Mouse (Mus musculus) ovary, adult 18-20 months (tissue): ENCODE results near the gene Odc1.
"Not testable (repeated sequence)": the region's sequence is repeated elsewhere in the genome, so short reads cannot be mapped to it uniquely, and the experiment has no call there.

ENCODE experiments used
- DNase-seq: peaks from one replicate; pipeline ENCODE4 v3.0.0; 2022; ENCODE audit warnings: low spot score, mixed read lengths

The Odc1 gene

GRCm38 (mm10) chr12:17544209-17545106 is at the start of gene Odc1:
TSS of gene Odc1 (plus strand) at chr12:17544794.
- peak; percentile 95 for DNase-seq

DNA sequence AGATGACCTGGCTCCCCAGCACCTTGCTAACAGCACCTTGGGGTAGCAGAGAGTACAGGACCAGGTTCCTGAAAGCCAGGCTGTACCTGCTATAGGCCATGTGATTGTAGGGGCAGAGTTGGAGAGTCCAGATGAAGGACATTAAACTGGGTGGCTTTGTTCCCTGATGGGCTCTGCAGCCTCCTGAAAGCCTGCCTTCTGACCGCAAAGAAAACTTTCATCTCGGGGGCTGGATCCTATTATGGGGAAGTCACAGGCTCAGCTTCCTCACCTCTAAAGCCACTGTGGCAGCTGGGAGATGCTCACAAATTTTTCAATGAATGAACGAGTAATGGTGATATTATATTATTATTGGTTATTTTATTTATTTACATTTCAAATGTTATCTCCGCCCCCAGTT is 49.8 kb upstream of the Odc1 start:
- no peak for DNase-seq

GRCm38 (mm10) chr12:17495858-17496451 is 48.6 kb upstream of the Odc1 start:
- no peak for DNase-seq

- DNase-seq, result no peak
Measured at GRCm38 (mm10) chr12:17505620-17506074, 38.9 kb upstream of the Odc1 start.

GRCm38 (mm10) chr12:17506117-17506993 is 38.2 kb upstream of the Odc1 start:
- DNase-seq, result no peak

GRCm38 (mm10) chr12:17506994-17507542 is 37.5 kb upstream of the Odc1 start:
- no peak for DNase-seq

- no peak for DNase-seq
Measured at GRCm38 (mm10) chr12:17509310-17509709, 35.3 kb upstream of the Odc1 start.

GRCm38 (mm10) chr12:17510158-17510557 is 34.4 kb upstream of the Odc1 start:
- DNase-seq, result peak; percentile 71

- DNase-seq, result no peak
Measured at GRCm38 (mm10) chr12:17511019-17511418, 33.6 kb upstream of the Odc1 start.

DNA sequence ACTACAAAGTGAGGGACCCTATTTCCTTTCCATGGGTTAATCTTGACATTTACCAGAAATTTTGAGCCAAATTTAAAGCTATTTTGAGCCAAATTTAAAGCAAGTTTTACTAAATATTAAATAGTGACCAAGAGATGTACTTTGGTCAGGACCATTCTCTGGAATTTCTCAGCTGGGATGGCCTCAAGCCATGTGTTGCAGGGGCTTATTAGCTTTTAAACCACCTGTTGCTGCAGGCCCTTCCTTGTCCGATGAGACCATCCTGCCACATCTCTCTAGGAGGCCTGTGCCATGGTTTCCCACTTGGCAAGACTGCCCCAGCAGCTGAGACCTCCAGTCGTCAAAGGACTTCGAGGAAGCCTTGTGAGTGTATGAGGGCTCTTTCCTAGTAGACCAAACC is 15.4 kb upstream of the Odc1 start:
- DNase-seq, result no peak

DNA sequence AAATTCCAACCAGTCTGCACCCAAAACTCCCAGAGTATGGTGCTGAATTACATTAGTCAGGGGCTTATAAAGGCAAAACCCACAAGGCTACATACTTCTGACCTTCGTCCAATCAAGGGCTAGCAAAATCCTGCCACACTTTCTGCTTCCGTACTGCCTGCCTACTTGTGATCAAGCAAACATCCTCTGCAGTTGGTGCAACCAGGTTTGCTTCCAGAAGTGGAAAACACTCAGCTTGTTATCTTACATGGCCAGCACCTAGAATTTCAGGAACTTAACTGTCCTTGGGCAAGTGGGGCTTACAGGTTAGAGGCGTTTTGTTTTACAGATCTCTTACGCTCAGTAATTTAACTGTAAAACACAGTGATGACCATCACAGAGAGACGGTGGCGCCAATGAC is 14.9 kb upstream of the Odc1 start:
- DNase-seq, result no peak

- no peak for DNase-seq
Measured at GRCm38 (mm10) chr12:17530825-17531224, 13.8 kb upstream of the Odc1 start.

- no peak for DNase-seq
Measured at GRCm38 (mm10) chr12:17536222-17536621, 8.4 kb upstream of the Odc1 start.

- DNase-seq, result no peak
Measured at GRCm38 (mm10) chr12:17537147-17537546, 7.4 kb upstream of the Odc1 start.

- DNase-seq, result no peak
Measured at GRCm38 (mm10) chr12:17538087-17538486, 6.5 kb upstream of the Odc1 start.

DNA sequence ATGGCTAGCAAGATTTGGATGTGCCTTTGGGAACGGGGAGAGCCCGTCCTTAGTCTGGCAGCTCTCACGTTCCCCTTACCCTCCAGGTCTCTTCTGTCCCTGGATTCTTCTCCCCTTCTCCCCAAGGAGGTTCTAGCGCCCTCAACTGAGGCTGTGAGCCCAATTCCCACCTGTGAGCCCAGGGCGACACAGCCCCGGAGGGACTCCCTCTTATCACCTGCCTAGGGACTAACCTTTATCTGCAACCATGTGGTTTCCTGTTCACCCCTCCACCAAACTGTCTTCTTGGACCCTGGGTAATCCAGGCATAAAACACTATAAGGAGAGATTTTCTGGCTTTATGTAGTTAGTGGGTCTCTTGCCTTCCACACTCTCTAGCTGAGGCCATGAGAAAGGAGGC is 5.6 kb upstream of the Odc1 start:
- DNase-seq, result no peak

DNA sequence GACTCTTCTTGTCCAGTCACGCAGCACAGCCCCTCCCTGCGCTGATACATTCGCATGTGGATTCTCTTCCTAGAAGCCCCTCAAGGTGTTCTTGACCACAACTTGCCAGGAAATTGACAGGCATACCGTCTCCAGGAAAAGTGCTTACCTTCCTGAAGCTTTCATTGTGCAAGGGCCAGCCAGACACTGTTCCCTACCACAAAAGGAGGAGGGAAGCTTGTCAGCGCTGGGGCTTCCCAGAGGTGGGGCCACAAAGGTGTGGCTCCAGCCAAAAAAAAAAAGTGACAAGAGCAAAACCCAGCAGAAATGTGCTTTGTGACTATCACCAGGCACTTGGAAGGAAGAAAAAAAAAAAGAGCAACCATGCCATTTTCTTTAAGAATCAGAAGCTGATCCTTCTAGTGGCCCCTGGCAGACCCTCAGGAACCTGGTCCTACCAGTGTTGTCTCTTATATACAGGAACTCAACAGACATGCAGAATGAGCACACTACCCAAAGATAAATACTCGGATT is 4.5 kb upstream of the Odc1 start:
- no peak for DNase-seq

DNA sequence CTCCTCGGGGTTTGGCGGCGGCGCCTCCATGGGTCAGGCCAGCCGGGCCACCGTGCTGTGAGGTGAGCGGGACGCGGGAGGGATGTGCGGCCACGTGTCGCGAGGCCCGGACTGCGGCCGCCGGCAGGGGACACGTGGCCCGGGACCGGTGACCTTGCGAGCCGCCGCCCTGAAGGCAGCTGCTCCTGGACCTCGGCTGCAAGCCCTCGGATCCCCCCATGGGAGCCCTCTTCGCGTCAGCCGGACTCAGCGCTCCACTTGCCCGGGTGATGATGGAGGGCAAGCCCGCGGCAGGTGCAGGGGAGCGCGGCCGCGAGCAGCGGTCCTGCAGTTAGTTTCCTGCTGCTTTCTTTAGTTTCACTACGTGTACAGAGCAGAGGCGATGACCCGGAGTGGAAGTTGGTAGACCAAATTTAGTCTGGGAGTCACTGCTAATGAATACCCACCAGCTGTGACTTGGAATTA is 545 bp downstream of the Odc1 start:
- no peak for DNase-seq

GRCm38 (mm10) chr12:17545884-17546283 is 1.3 kb downstream of the Odc1 start:
- DNase-seq, result no peak

DNA sequence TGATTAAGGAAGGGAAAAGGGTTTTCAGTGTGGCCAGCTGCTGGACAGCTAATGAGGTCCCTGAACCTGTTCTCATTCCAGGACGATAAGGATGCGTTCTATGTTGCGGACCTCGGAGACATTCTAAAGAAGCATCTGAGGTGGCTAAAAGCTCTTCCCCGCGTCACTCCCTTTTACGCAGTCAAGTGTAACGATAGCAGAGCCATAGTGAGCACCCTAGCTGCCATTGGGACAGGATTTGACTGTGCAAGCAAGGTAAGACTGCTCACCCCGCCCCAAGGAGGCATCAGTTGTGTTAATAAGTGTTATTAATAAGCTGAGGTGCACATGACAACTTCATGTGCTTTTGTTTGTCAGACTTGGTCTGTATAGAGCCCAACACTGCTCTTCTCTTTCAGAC is 3.0 kb downstream of the Odc1 start:
- not testable (repeated sequence) for DNase-seq

DNA sequence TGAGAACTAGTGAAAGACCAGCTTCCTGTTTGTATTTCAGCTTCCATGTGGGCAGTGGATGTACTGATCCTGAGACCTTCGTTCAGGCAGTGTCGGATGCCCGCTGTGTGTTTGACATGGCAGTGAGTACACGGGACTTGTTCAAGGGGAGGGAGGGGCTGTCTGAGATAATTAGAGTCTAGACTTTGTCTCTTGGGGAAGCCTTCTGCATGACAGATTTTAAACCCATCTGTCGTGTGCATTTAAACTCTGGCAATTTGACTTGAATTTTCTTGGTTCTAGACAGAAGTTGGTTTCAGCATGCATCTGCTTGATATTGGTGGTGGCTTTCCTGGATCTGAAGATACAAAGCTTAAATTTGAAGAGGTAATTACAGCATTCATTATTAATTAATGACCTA is 3.9 kb downstream of the Odc1 start:
- no peak for DNase-seq

DNA sequence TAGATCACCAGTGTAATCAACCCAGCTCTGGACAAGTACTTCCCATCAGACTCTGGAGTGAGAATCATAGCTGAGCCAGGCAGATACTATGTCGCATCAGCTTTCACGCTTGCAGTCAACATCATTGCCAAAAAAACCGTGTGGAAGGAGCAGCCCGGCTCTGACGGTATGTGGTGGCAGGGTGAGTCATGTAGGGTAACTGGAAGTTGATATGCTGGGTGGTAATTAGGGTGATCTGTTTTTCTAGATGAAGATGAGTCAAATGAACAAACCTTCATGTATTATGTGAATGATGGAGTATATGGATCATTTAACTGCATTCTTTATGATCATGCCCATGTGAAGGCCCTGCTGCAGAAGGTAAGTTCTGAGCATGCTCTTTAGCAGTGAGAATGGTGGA is 4.8 kb downstream of the Odc1 start:
- DNase-seq, result not testable (repeated sequence)
